Mouse (Mus musculus) urinary bladder, postnatal 25 days (tissue): ENCODE measurements around the gene Nfe2l1.
A peak's percentile ranks its signal among the peaks of the same experiment; 100 is the strongest.
"Not testable (repeated sequence)": the region's sequence is repeated elsewhere in the genome, so short reads cannot be mapped to it uniquely, and the experiment has no call there.

Experiments used
- DNase-seq: peaks from one replicate; pipeline ENCODE4 v3.0.0; 2022; ENCODE audit warnings: low spot score

Nfe2l1 gene

GRCm38 (mm10) chr11:96829813-96830538, at the start of gene Nfe2l1:
Nfe2l1 (minus strand) TSS chr11:96829968.
- DNase-seq, result peak; percentile 87

- no peak for DNase-seq
Observed at GRCm38 (mm10) chr11:96879359-96879758, 49.6 kb upstream of the Nfe2l1 start.

DNA sequence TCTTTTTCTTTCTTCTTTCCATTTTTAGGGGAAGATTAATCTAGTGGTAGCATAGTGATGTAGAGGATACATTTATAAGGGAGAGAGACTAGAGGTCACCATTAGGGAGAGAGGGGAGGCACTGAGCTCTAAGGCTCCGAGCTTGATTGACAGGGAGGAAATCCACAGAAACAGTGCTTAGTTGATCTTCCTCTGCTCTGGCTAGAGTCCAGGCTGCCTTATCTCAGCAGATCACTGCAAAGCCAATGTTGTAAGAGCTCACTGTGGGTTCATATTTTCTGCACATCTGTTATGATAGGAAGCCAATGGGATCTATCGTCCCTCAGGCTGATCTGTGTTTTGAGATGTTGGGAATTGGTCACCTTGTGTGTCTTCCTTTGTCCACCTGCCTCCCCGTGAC, 48.9 kb upstream of the Nfe2l1 start:
- DNase-seq, result no peak

DNA sequence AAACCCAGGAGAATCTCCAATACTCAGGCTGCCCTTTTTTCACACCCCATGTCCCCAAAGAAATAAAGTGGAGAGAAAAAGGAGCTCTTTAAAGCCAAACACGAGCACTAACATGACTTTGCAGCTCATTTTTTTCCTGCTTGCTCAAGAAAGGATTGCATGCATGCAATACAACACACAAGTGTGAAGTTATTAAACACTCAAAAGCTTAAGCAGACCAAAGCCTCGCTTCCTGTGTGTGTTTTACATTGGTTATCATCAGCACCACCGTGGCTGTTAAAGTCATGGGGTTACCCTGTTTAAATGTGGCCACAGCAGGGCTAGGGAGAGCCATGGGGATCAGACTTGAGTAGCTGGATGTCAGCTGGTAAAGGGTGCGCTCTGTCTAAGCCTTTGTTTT, 47.3 kb upstream of the Nfe2l1 start:
- no peak for DNase-seq

DNA sequence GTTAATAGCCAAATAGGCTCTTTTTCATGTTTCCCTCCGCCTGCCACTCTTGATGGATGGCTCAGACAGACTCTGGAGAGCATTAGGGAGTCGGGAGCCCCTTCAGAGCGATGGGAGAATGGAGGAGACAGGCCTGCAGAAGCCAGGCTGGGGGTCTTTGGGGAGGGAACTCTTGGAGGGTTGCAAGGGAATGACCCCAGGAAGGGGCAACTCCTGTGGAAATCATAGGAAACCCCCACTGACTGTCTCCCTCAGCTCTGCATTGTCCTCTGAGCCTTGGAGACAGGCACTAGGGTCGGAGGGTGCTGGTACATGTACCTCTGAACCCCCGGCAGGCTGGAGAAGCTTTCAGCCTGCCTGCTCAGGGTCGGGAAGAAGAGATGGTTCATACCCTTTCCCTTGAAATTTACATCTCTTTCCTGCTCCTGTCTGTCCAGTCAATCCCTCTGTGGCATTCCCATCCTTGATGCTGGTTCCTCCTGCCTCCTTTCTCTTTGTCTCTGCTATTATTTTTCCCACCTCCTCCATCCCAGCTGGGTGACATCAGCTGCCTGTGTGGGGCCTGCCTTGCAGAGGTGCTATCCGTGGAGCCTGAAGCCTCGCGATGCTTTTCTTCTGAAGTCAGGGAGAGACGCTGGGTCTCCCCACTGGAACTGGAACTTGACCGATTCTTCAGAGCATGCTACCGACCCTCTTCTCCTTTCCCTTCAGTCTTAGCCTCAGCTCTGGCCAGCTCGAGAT, 46.7 kb upstream of the Nfe2l1 start:
- DNase-seq, result no peak

DNA sequence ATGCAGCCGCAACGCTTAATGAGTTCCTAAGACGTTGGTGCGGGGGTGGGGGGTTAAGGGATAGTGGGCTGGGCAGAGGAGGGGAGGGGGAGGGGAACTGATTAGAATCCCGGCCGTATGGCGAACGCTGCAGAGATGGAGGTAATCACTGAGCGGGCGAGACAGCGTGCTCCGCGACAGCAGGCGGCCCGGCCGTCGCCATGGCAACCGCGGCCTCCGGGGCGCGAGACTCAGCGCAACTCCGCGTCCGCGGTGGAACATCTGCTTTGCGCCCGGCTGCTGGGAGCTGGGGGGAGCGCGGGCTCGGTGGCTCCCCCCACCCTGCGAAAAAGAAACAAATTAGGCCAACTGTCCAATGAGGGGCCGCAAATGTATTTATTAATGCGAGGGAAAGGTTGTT, 46.0 kb upstream of the Nfe2l1 start:
- peak; percentile 36 for DNase-seq

DNA sequence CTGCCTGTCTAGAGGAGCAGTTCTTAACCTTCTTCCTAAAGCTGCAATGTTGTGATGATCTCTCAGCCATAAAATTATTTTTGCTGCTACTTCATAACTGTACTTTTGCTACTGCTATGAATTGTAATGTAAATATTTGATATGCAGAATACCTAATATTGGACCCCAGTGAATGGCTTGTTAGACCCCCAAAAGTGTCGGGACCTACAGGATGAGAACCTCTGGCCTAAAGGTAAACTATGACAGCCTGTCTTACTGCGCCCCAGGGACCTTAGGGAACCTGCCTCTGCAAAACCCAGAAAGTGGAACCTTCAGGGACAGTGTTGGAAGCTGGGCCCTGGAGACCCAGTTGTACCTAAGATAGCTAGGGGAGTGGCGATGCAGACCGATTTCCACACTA, 45.5 kb upstream of the Nfe2l1 start:
- DNase-seq, result no peak

DNA sequence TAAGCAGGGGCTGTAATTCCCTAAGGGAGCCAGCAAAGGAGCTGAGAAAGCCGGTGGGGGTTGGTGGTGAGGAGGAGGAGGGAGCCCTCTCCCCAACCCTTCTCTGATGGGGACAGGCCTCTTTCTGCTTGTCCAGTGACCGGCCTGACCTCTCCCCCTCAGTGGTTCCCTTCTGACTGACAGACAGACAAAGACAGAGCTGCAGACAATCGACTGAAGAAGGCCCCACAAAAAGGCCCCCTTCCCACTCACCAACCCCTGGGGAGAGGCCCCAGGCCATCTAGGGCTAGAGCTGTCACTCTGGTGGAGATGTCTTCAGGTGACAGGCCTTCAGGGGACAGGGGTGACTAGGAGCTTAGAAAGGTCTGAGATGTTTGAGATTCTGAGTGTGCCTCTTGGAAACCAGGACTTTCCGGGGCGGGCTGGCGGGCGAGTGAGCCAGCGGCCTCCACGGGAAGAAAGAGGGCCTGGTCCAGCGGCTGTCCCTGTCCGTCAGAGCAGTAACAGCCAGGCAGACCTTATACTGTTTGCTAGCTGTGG, 43.9 kb upstream of the Nfe2l1 start:
- DNase-seq, result no peak

- no peak for DNase-seq
Observed at GRCm38 (mm10) chr11:96872441-96873379, 42.9 kb upstream of the Nfe2l1 start.

DNA sequence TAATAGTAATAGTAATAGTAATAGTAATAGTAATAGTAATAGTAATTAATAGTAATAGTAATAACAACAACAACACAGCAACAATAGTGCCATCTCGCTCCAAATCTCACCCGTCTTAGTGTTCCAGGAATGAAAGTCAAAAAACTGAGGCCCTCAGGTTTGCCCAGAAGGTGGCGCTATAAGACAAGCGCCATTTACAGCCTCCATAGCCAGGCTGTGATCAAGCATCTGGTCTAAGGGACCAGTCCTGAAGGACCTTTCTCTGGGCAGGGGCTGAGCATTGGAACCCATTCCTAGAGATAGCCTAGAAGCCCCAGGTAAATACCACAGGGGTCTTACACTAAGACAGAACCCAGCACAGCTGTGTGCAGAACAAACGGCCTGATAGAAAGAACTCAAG, 37.4 kb upstream of the Nfe2l1 start:
- peak; percentile 61 for DNase-seq

DNA sequence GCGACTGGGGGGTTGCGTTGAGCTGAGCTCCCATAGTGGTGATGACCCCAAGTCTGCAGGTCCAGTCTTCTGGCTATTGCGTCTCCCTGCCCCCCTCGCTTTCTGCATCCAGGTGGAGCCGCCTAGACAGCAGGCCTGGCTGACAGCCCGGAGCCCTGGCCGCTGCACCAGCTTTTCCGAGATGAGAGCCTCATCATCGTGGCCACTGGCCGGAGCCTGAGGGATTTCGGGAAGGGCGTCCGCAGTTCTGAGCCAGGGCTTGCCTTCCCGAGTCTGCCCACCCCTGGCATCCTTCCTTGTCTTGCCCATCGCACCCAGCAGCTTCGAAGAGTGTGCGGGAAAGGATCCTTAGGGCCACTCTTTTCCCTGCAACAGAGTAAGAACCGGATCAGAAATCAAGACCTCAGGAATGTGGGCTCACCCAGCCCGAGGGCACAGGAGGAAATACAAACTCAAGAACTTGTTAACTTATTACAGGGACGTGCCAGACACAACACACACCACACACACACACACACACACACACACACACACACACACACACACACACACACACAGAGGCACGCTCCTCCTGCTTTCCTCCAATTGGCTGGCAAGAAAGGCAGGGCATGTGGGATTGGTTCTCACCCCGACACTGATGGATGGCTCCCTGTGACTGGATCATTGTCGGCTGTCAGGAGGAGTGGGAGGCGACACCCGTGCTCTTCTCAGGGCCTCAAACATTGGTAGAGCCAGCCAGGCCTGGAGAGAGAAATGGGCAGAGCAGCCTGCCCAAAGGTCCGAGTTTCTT, 33.6 kb upstream of the Nfe2l1 start:
- peak; percentile 19 for DNase-seq

DNA sequence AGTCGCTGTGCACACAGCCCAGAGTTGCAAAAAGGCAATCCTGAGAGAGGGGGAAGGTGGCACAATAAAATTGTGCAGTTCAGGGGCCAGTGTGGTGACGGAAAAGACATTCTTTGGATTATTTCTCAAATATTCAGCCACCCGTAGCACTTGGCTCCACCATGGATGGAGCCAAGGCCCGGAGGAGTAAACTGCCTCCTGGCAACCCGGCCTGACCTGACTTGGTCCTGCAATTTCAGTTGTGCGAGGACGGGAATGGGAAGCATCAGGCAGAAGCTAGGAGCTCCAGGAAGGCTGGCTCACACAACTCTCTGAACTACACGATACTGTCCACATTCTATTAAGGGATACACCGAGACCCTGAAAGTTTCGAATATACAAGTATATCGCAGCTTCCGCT, 32.8 kb upstream of the Nfe2l1 start:
- DNase-seq, result no peak

- peak; percentile 98 for DNase-seq
Observed at GRCm38 (mm10) chr11:96861878-96862289, 32.1 kb upstream of the Nfe2l1 start.

GRCm38 (mm10) chr11:96861446-96861845, 31.7 kb upstream of the Nfe2l1 start:
- DNase-seq, result peak; percentile 33

- DNase-seq, result peak; percentile 85
Observed at GRCm38 (mm10) chr11:96860564-96860963, 30.8 kb upstream of the Nfe2l1 start.

- DNase-seq, result no peak
Observed at GRCm38 (mm10) chr11:96859635-96860034, 29.9 kb upstream of the Nfe2l1 start.

GRCm38 (mm10) chr11:96857446-96857845, 27.7 kb upstream of the Nfe2l1 start:
- no peak for DNase-seq

GRCm38 (mm10) chr11:96849681-96850467, 20.1 kb upstream of the Nfe2l1 start, which contains the start of gene Copz2:
Copz2 (plus strand) TSS chr11:96849870.
- peak; percentile 52 for DNase-seq

- not testable (repeated sequence) for DNase-seq
Observed at GRCm38 (mm10) chr11:96849145-96849544, 19.4 kb upstream of the Nfe2l1 start.

- no peak for DNase-seq
Observed at GRCm38 (mm10) chr11:96848694-96849093, 18.9 kb upstream of the Nfe2l1 start.
